Mouse (Mus musculus) cerebral cortex, adult 2 months (tissue): ENCODE data around the gene Rhox3a.

Experiments used
- WGBS: fragments of 180-500 bp; shearing (Covaris S2); methylation state at CpG from one replicate; pipeline ENCODE4 v1.1.7; 2018; 5-methylcytosine and 5-hydroxymethylcytosine counted together

The Rhox3a gene

GRCm38 (mm10) chrX:37249619-37250018, at the start of gene Rhox3a:
Gene Rhox3a (plus strand): TSS chrX:37249919.
- 100% methylated on average over 1 of the region's 3 CpGs for WGBS

- WGBS = 89% methylated on average over 10 of the region's 10 CpGs
Observed at GRCm38 (mm10) chrX:37210941-37211340, 38.8 kb upstream of the Rhox3a start, which contains the start of gene Gm9. Gene Gm9 (minus strand): TSS chrX:37211041.

- 64% methylated on average over 1 of the region's 1 CpGs for WGBS
Observed at GRCm38 (mm10) chrX:37222158-37222557, 27.6 kb upstream of the Rhox3a start, which contains the start of gene Rhox1. Gene Rhox1 (minus strand): TSS chrX:37222258.

GRCm38 (mm10) chrX:37244676-37245075, 5.0 kb upstream of the Rhox3a start, which contains the start of gene Rhox2a:
Gene Rhox2a (plus strand): TSS chrX:37244976.
- WGBS = 92% methylated on average over 2 of the region's 9 CpGs

- WGBS = 97% methylated on average over 11 of the region's 19 CpGs
Observed at GRCm38 (mm10) chrX:37265038-37265437, 15.3 kb downstream of the Rhox3a start, which contains the start of gene Rhox4a. Gene Rhox4a (plus strand): TSS chrX:37265338.
